Mouse (Mus musculus): ENCODE data around the gene Il17c. TPM values are rescaled to one million over a fixed set of nuclear protein-coding genes. Genes with fewer than 3 reads are reported as not detected.
A peak's percentile ranks its signal among the peaks of the same experiment; 100 is the strongest.

Il17c gene
- polyA plus RNA-seq (2015; fragmentation: Nextera tagmentation; extraction: Ambion mirVana): not detected in 2 replicates

DNA sequence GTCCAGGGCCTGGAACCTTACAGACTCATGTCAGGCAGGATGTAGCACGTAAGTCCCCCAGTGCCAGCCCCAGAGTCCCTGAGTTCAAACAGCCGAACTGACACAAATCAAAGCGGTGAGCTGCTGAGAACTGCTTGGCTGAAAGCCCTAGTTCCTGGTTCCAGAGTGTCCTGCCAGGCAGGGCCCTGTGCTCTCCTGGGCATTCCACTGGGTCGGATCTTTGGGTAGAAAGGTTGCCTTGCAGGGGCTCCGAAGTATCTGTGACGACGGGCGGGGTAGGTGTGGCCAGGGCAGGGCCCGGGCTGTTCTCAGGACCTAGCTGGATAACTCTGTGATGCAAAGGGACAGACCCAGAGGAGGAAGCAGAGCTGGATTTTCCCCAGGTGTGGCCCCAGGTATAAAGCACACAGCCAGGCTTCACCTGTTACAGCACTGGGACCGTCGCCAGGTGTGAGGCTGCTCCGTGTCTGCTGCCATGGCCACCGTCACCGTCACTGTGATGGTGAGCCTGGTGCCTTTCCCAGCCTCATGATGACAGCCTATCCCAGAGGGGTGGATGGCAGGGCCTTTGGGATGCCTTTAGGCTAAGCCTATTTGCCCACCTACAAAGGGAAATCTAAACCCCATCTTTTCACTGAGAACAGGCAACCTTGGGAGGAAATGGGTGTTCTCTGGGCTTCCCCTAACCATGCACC is at the start of gene Il17c:
Gene Il17c (plus strand): TSS at position 645 of the 695 bp plus-strand sequence.
- H3K36me3 ChIP-seq (ENCODE audit: insufficient read depth, low read length): peaks cover 18% of the 10 kb centered on the region; the same call in 1 of the 2 replicates
- H3K9ac ChIP-seq (ENCODE audit: low read depth, low read length): no peak within 1 kb of the TSS
- H3K4me2 ChIP-seq (ENCODE audit: low read length): no peak within 1 kb of the TSS
- peaks cover 6% of the 10 kb centered on the region; the same call in 1 of the 2 replicates for H3K4me1 ChIP-seq (replicated peaks; ENCODE audit: insufficient read depth, low read length)
- H3K4me3 ChIP-seq (replicated peaks; ENCODE audit: low read depth, low read length): no peak within 1 kb of the TSS
- TF ChIP-seq CTCF (IDR thresholded peaks at IDR 0.05; ENCODE audit: low read depth): no peak
- ATAC-seq (replicated peaks; ENCODE audit: low FRiP score, low read depth): no peak
- no peaks in the 10 kb centered on the region for H3K27me3 ChIP-seq (ENCODE audit: insufficient read depth, low read length)
- H3K9me3 ChIP-seq (replicated peaks; ENCODE audit: low read length): no peaks in the 10 kb centered on the region
- H3K27ac ChIP-seq: no peak within 1 kb of the TSS
- DNase-seq (ENCODE audit: low spot score): no peak
- WGBS: 75% methylated on average over 14 of the region's 14 CpGs

- Histone ChIP-seq H3K9ac (ENCODE audit: low read depth, low read length) (no peak overlapping the region), H3K36me3 (ENCODE audit: insufficient read depth, low read length) (no peaks in the 10 kb centered on the region), H3K4me1 (replicated peaks; ENCODE audit: insufficient read depth, low read length) (no peaks in the 10 kb centered on the region; the same call in 1 of the 2 replicates), H3K27ac (no peak overlapping the region), H3K9me3 (replicated peaks; ENCODE audit: low read length) (no peaks in the 10 kb centered on the region), H3K4me3 (replicated peaks; ENCODE audit: low read depth, low read length) (no peak overlapping the region), H3K4me2 (ENCODE audit: low read length) (no peak overlapping the region; the same call in 1 of the 2 replicates), H3K27me3 (ENCODE audit: insufficient read depth, low read length) (no peaks in the 10 kb centered on the region)
- 95% methylated on average over 7 of the region's 7 CpGs for WGBS
- TF ChIP-seq CTCF (IDR thresholded peaks at IDR 0.05; ENCODE audit: low read depth): no peak
- DNase-seq (ENCODE audit: low spot score) (no peak), ATAC-seq (replicated peaks; ENCODE audit: low FRiP score, low read depth) (no peak)
Measured at GRCm38 (mm10) chr8:122375320-122375719, 46.5 kb upstream of the Il17c start.

- peak overlapping the region; percentile 13; the same call in 1 of the 2 replicates for H3K27ac ChIP-seq
- DNase-seq (ENCODE audit: low spot score) (no peak), ATAC-seq (replicated peaks; ENCODE audit: low FRiP score, low read depth) (no peak)
- H3K4me1 ChIP-seq (replicated peaks; ENCODE audit: insufficient read depth, low read length): no peaks in the 10 kb centered on the region; the same call in 1 of the 2 replicates
- H3K9me3 ChIP-seq (replicated peaks; ENCODE audit: low read length): no peaks in the 10 kb centered on the region
- 23% methylated on average over 13 of the region's 13 CpGs for WGBS
- peak overlapping the region; percentile 97 for H3K4me3 ChIP-seq (replicated peaks; ENCODE audit: low read depth, low read length)
- no peaks in the 10 kb centered on the region for H3K27me3 ChIP-seq (ENCODE audit: insufficient read depth, low read length)
- TF ChIP-seq CTCF (IDR thresholded peaks at IDR 0.05; ENCODE audit: low read depth): no peak
- peak overlapping the region; percentile 50 for H3K4me2 ChIP-seq (ENCODE audit: low read length)
- peak overlapping the region; percentile 24; the same call in 1 of the 2 replicates for H3K9ac ChIP-seq (ENCODE audit: low read depth, low read length)
- no peaks in the 10 kb centered on the region for H3K36me3 ChIP-seq (ENCODE audit: insufficient read depth, low read length)
Measured at GRCm38 (mm10) chr8:122375751-122376364, 46.0 kb upstream of the Il17c start.

DNA sequence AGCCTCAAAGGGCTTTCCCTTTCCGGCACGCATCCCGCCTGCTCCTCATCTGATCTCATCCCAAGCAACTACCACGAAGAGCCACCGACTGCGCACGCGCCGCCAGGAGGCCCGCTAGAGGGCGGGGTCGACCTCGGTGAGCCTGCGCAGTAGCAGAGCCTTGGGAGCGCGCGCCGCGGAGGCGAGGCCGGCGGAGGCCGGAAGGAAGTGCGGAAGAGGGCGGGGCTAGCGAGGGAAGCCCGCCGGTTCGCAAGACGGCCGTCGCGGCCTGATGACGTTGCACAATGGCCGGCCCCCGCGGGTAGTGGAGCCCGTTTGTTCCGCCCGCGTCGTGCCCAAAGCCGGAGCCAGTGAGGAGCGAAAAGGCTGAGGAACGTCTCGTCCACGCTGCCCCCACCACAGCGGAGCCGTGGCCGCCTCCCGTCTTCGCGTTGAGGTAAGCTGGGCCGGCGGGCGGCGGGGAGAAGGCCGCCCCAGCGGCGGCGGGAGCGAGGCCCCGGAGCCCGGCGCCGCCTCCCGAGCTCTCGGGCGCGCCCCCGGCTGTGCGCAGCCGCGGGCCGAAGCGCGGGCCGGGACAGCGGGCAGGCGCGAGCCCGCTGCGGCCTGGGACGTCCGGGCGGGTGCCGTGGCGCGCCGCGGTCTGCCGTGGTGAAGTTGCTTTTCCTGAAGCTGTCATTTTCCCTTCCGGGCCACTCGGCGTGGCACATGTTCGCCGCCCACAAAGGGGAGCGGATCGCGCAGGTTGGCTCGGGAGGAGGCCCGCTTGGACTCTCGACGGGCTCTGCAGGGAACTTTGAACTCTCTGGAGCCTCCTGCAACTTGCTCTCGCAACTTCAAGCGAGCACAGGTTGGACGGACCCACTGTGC is 45.2 kb upstream of the Il17c start, which contains the start of gene Zc3h18:
Gene Zc3h18 (plus strand): TSS at position 245 of the 867 bp plus-strand sequence.
- peak; percentile 67 for TF ChIP-seq CTCF (IDR thresholded peaks at IDR 0.05; ENCODE audit: low read depth)
- Histone ChIP-seq H3K9ac (ENCODE audit: low read depth, low read length) (peak within 1 kb of the TSS; percentile 95), H3K4me3 (replicated peaks; ENCODE audit: low read depth, low read length) (peak within 1 kb of the TSS; percentile 97), H3K27ac (peak within 1 kb of the TSS; percentile 96), H3K27me3 (ENCODE audit: insufficient read depth, low read length) (no peaks in the 10 kb centered on the region), H3K4me1 (replicated peaks; ENCODE audit: insufficient read depth, low read length) (no peaks in the 10 kb centered on the region; the same call in 1 of the 2 replicates), H3K4me2 (ENCODE audit: low read length) (peak within 1 kb of the TSS; percentile 82), H3K36me3 (ENCODE audit: insufficient read depth, low read length) (no peaks in the 10 kb centered on the region), H3K9me3 (replicated peaks; ENCODE audit: low read length) (no peaks in the 10 kb centered on the region)
- DNase-seq (ENCODE audit: low spot score): peak; percentile 99
- peak; percentile 91 for ATAC-seq (replicated peaks; ENCODE audit: low FRiP score, low read depth)
- under 1% methylated on average over 98 of the region's 107 CpGs for WGBS

DNA sequence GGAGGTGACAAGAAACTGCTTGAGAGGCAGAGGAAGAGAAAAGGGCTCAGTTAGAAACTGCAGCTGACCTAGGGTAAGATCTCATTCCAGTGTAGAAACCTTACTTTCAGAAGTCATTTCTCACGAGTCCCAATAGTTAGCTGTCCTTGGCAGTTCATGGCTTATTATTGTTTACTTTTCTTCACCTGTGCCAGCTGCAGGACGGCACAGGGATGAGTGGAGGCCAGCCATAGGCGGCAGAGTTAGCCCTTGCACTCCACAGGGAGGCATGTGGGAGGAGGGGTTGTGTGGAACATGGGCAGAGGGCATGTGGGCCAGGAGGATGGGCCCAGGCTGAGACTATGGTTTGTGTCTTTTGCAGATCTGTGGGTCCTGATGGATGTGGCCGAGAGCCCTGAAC is 38.8 kb upstream of the Il17c start:
- no peak overlapping the region for H3K4me3 ChIP-seq (replicated peaks; ENCODE audit: low read depth, low read length)
- no peak overlapping the region for H3K27ac ChIP-seq
- H3K27me3 ChIP-seq (ENCODE audit: insufficient read depth, low read length): no peaks in the 10 kb centered on the region
- no peak for TF ChIP-seq CTCF (IDR thresholded peaks at IDR 0.05; ENCODE audit: low read depth)
- H3K4me1 ChIP-seq (replicated peaks; ENCODE audit: insufficient read depth, low read length): no peaks in the 10 kb centered on the region; the same call in 1 of the 2 replicates
- DNase-seq (ENCODE audit: low spot score): no peak
- 63% methylated on average over 4 of the region's 4 CpGs for WGBS
- no peaks in the 10 kb centered on the region for H3K9me3 ChIP-seq (replicated peaks; ENCODE audit: low read length)
- no peak overlapping the region for H3K4me2 ChIP-seq (ENCODE audit: low read length)
- H3K36me3 ChIP-seq (ENCODE audit: insufficient read depth, low read length): peaks cover 43% of the 10 kb centered on the region
- no peak overlapping the region for H3K9ac ChIP-seq (ENCODE audit: low read depth, low read length)
- no peak for ATAC-seq (replicated peaks; ENCODE audit: low FRiP score, low read depth)

DNA sequence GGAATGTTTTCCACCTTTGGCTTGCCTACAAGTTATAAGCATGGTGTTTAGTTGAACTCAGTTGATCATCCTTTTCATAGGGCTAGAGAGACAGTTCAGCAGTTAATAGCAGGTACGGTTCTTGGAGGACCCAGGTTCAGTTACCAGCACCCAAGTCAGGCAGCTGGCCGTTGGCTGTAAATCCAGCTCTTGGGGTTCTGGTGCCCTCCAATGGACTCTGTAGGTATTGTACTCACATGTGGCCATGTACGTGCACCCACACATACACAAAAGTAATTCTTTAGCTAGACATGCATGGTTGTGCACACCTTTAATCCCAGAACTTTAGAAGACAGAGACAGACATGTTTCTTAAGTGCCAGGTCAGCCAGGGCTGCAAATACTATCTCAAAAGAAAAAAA is 32.5 kb upstream of the Il17c start:
- WGBS: 86% methylated on average over 3 of the region's 3 CpGs
- H3K9me3 ChIP-seq (replicated peaks; ENCODE audit: low read length): no peaks in the 10 kb centered on the region
- TF ChIP-seq CTCF (IDR thresholded peaks at IDR 0.05; ENCODE audit: low read depth): peak; percentile 21; the same call in 1 of the 2 replicates
- H3K27me3 ChIP-seq (ENCODE audit: insufficient read depth, low read length): no peaks in the 10 kb centered on the region
- DNase-seq (ENCODE audit: low spot score) (no peak), ATAC-seq (replicated peaks; ENCODE audit: low FRiP score, low read depth) (no peak)
- no peak overlapping the region for H3K9ac ChIP-seq (ENCODE audit: low read depth, low read length)
- H3K4me3 ChIP-seq (replicated peaks; ENCODE audit: low read depth, low read length): no peak overlapping the region
- no peak overlapping the region for H3K4me2 ChIP-seq (ENCODE audit: low read length)
- H3K4me1 ChIP-seq (replicated peaks; ENCODE audit: insufficient read depth, low read length): no peaks in the 10 kb centered on the region
- peaks cover 74% of the 10 kb centered on the region for H3K36me3 ChIP-seq (ENCODE audit: insufficient read depth, low read length)
- H3K27ac ChIP-seq: no peak overlapping the region
